Mouse (Mus musculus) forebrain, embryonic 12.5 days (tissue): ENCODE data around the gene Ptov1. TPM values are rescaled to one million over a fixed set of nuclear protein-coding genes. Genes with fewer than 3 reads are reported as not detected.
A peak's percentile ranks its signal among the peaks of the same experiment; 100 is the strongest.
"Not testable (repeated sequence)": the region's sequence is repeated elsewhere in the genome, so short reads cannot be mapped to it uniquely, and the experiment has no call there.

Experiments
- ATAC-seq: fragments of 200-750 bp; cut with Nextera tagmentation; 2 replicates; pipeline ENCODE4 v1.8.0; 2017; ENCODE audit warnings: moderate TSS enrichment; ENCODE audit not compliant: low FRiP score
- H3K27ac ChIP-seq: fragments of 300-500 bp; sonication (generic); 2 replicates; pipeline ENCODE4 v1.5.1; 2016; ENCODE audit warnings: mild to moderate bottlenecking
- H3K27me3 ChIP-seq: fragments of 300-500 bp; sonication (generic); 2 replicates; pipeline ENCODE4 v1.6.1; 2016; ENCODE audit warnings: mild to moderate bottlenecking
- H3K36me3 ChIP-seq: fragments of 300-500 bp; sonication (generic); replicated peaks from 2 replicates; pipeline ENCODE4 v1.6.1; 2016; ENCODE audit warnings: mild to moderate bottlenecking
- H3K4me1 ChIP-seq: fragments of 300-500 bp; sonication (generic); 2 replicates; pipeline ENCODE4 v1.6.1; 2016
- H3K4me2 ChIP-seq: fragments of 300-500 bp; sonication (generic); 2 replicates; pipeline ENCODE4 v1.6.1; 2016; ENCODE audit warnings: mild to moderate bottlenecking, moderate library complexity
- H3K4me3 ChIP-seq: fragments of 300-500 bp; sonication (generic); replicated peaks from 2 replicates; pipeline ENCODE4 v1.5.1; 2016; ENCODE audit warnings: mild to moderate bottlenecking
- H3K9ac ChIP-seq: fragments of 300-500 bp; sonication (generic); 2 replicates; pipeline ENCODE4 v1.6.1; 2016; ENCODE audit warnings: mild to moderate bottlenecking
- H3K9me3 ChIP-seq: fragments of 300-500 bp; sonication (generic); 2 replicates; pipeline ENCODE4 v1.6.1; 2016
- WGBS: fragments of 180-500 bp; shearing (Covaris S2); methylation state at CpG from one replicate; pipeline ENCODE4 v1.1.7; 2016; 5-methylcytosine and 5-hydroxymethylcytosine counted together
- polyA plus RNA-seq: library from polyadenylated mRNA; unstranded; fragments of >200 nt; fragmentation: Nextera tagmentation; extraction: Ambion mirVana; gene quantifications from 2 replicates; pipeline ENCODE4 v1.2.1, GENCODE M21; 2016

Ptov1 gene
- polyA plus RNA-seq, 1 experiment from 2014 or later: 595 TPM

GRCm38 (mm10) chr7:44884637-44885036, 15.0 kb upstream of the Ptov1 start:
- no peaks in the 10 kb centered on the region for H3K9me3 ChIP-seq
- no peak overlapping the region for H3K27ac ChIP-seq
- H3K4me1 ChIP-seq: no peaks in the 10 kb centered on the region; the same call in 1 of the 2 replicates
- WGBS: 99% methylated on average over 5 of the region's 5 CpGs
- ATAC-seq: no peak
- no peaks in the 10 kb centered on the region for H3K27me3 ChIP-seq
- no peak overlapping the region for H3K4me2 ChIP-seq
- H3K36me3 ChIP-seq: peaks cover 85% of the 10 kb centered on the region
- H3K4me3 ChIP-seq: no peak overlapping the region
- no peak overlapping the region for H3K9ac ChIP-seq

- Histone ChIP-seq H3K36me3 (peaks cover 85% of the 10 kb centered on the region), H3K4me3 (no peak overlapping the region), H3K27me3 (no peaks in the 10 kb centered on the region), H3K9ac (no peak overlapping the region), H3K4me1 (no peaks in the 10 kb centered on the region; the same call in 1 of the 2 replicates), H3K4me2 (no peak overlapping the region), H3K9me3 (no peaks in the 10 kb centered on the region), H3K27ac (no peak overlapping the region)
- WGBS: 93% methylated on average over 3 of the region's 3 CpGs
- no peak for ATAC-seq
These were observed 13.4 kb upstream of the Ptov1 start for GRCm38 (mm10) chr7:44883036-44883435.

- Histone ChIP-seq H3K9me3 (no peaks in the 10 kb centered on the region), H3K9ac (no peak overlapping the region), H3K36me3 (peaks cover 70% of the 10 kb centered on the region), H3K4me2 (no peak overlapping the region), H3K27ac (no peak overlapping the region), H3K4me1 (peaks cover 1% of the 10 kb centered on the region; the same call in 1 of the 2 replicates), H3K4me3 (no peak overlapping the region), H3K27me3 (no peaks in the 10 kb centered on the region)
- 91% methylated on average over 14 of the region's 14 CpGs for WGBS
- ATAC-seq: no peak
These were observed 8.2 kb upstream of the Ptov1 start for GRCm38 (mm10) chr7:44877833-44878232.

GRCm38 (mm10) chr7:44871774-44872173, 2.2 kb upstream of the Ptov1 start:
- H3K27ac ChIP-seq, ATAC-seq: not testable (repeated sequence)
- 90% methylated on average over 2 of the region's 2 CpGs for WGBS

GRCm38 (mm10) chr7:44871181-44871580, 1.6 kb upstream of the Ptov1 start:
- H3K27ac ChIP-seq: peak overlapping the region; percentile 42; the same call in 1 of the 2 replicates
- peaks cover 36% of the 10 kb centered on the region for H3K4me1 ChIP-seq
- H3K4me2 ChIP-seq: no peak overlapping the region
- no peak overlapping the region; the same call in 1 of the 2 replicates for H3K4me3 ChIP-seq
- H3K9me3 ChIP-seq: no peaks in the 10 kb centered on the region
- H3K9ac ChIP-seq: no peak overlapping the region; the same call in 1 of the 2 replicates
- ATAC-seq: no peak
- no peaks in the 10 kb centered on the region for H3K27me3 ChIP-seq
- H3K36me3 ChIP-seq: peaks cover 19% of the 10 kb centered on the region
- WGBS: 48% methylated on average over 1 of the region's 1 CpGs

More at GRCm38 (mm10) chr7:44871774-44872173, 2.2 kb upstream of the Ptov1 start:
- H3K4me3 ChIP-seq, H3K9me3 ChIP-seq, H3K9ac ChIP-seq, H3K4me2 ChIP-seq, H3K27me3 ChIP-seq: not testable (repeated sequence)
- Histone ChIP-seq H3K4me1 (peaks cover 30% of the 10 kb centered on the region), H3K36me3 (peaks cover 19% of the 10 kb centered on the region)

- H3K4me1 ChIP-seq: peaks cover 42% of the 10 kb centered on the region
These were observed 1.0 kb upstream of the Ptov1 start for GRCm38 (mm10) chr7:44870614-44871013.

GRCm38 (mm10) chr7:44868919-44869696, 480 bp downstream of the Ptov1 start:
- Histone ChIP-seq H3K27me3 (no peaks in the 10 kb centered on the region), H3K27ac (peak overlapping the region; percentile 100), H3K9me3 (no peaks in the 10 kb centered on the region), H3K4me3 (peak overlapping the region; percentile 76), H3K4me1 (peaks cover 53% of the 10 kb centered on the region), H3K9ac (peak overlapping the region; percentile 98), H3K4me2 (peak overlapping the region; percentile 96), H3K36me3 (peaks cover 33% of the 10 kb centered on the region)
- under 1% methylated on average over 94 of the region's 108 CpGs for whole genome bisulfite sequencing
- ATAC-seq: peak; percentile 47

More at GRCm38 (mm10) chr7:44870614-44871013, 1.0 kb upstream of the Ptov1 start:
- H3K4me2 ChIP-seq: peak overlapping the region; percentile 96
- 77% methylated on average over 6 of the region's 6 CpGs for WGBS
- H3K4me3 ChIP-seq: peak overlapping the region; percentile 76
- peak overlapping the region; percentile 100 for H3K27ac ChIP-seq
- H3K36me3 ChIP-seq: peaks cover 18% of the 10 kb centered on the region
- H3K9ac ChIP-seq: 0 out of 2 replicates have a peak overlapping the region, but pooled peaks have one; percentile 7
- no peak for ATAC-seq
- H3K9me3 ChIP-seq: no peaks in the 10 kb centered on the region
- no peaks in the 10 kb centered on the region for H3K27me3 ChIP-seq

GRCm38 (mm10) chr7:44868465-44868864, 1.1 kb downstream of the Ptov1 start:
- H3K36me3 ChIP-seq: peaks cover 40% of the 10 kb centered on the region
- 6% methylated on average over 16 of the region's 16 CpGs for WGBS
- peak overlapping the region; percentile 100 for H3K27ac ChIP-seq
- H3K9me3 ChIP-seq: no peaks in the 10 kb centered on the region
- H3K27me3 ChIP-seq: no peaks in the 10 kb centered on the region
- peak overlapping the region; percentile 96 for H3K4me2 ChIP-seq
- ATAC-seq: no peak
- H3K4me1 ChIP-seq: peaks cover 53% of the 10 kb centered on the region
- peak overlapping the region; percentile 98 for H3K9ac ChIP-seq
- peak overlapping the region; percentile 76 for H3K4me3 ChIP-seq

- peak overlapping the region; percentile 100; the same call in 1 of the 2 replicates for H3K27ac ChIP-seq
- ATAC-seq: no peak
- peak overlapping the region; percentile 96 for H3K4me2 ChIP-seq
- peak overlapping the region; percentile 76 for H3K4me3 ChIP-seq
- H3K4me1 ChIP-seq: peaks cover 51% of the 10 kb centered on the region
- WGBS: 61% methylated on average over 9 of the region's 9 CpGs
- no peaks in the 10 kb centered on the region for H3K27me3 ChIP-seq
- no peaks in the 10 kb centered on the region for H3K9me3 ChIP-seq
- H3K36me3 ChIP-seq: peaks cover 46% of the 10 kb centered on the region
- peak overlapping the region; percentile 98 for H3K9ac ChIP-seq
These were observed 1.8 kb downstream of the Ptov1 start for GRCm38 (mm10) chr7:44867802-44868201.

- H3K36me3 ChIP-seq: peaks cover 52% of the 10 kb centered on the region
- peak overlapping the region; percentile 98 for H3K9ac ChIP-seq
- no peaks in the 10 kb centered on the region for H3K27me3 ChIP-seq
- H3K27ac ChIP-seq: 0 out of 2 replicates have a peak overlapping the region, but pooled peaks have one; percentile 70
- 83% methylated on average over 19 of the region's 19 CpGs for WGBS
- H3K4me2 ChIP-seq: peak overlapping the region; percentile 96
- H3K4me1 ChIP-seq: peaks cover 49% of the 10 kb centered on the region
- ATAC-seq: no peak
- peak overlapping the region; percentile 76 for H3K4me3 ChIP-seq
- no peaks in the 10 kb centered on the region for H3K9me3 ChIP-seq
These were observed 2.4 kb downstream of the Ptov1 start for GRCm38 (mm10) chr7:44867010-44867702.

GRCm38 (mm10) chr7:44866276-44867009, 3.1 kb downstream of the Ptov1 start:
- no peaks in the 10 kb centered on the region for H3K9me3 ChIP-seq
- H3K9ac ChIP-seq: peak overlapping the region; percentile 98
- H3K27me3 ChIP-seq: no peaks in the 10 kb centered on the region
- H3K27ac ChIP-seq: peak overlapping the region; percentile 70
- H3K4me2 ChIP-seq: peak overlapping the region; percentile 96
- peak overlapping the region; percentile 76 for H3K4me3 ChIP-seq
- H3K36me3 ChIP-seq: peaks cover 57% of the 10 kb centered on the region
- H3K4me1 ChIP-seq: peaks cover 49% of the 10 kb centered on the region
- ATAC-seq: no peak
- WGBS: 68% methylated on average over 15 of the region's 15 CpGs
